Mouse (Mus musculus): Measurements from ENCODE around the gene Siae.

DNA sequence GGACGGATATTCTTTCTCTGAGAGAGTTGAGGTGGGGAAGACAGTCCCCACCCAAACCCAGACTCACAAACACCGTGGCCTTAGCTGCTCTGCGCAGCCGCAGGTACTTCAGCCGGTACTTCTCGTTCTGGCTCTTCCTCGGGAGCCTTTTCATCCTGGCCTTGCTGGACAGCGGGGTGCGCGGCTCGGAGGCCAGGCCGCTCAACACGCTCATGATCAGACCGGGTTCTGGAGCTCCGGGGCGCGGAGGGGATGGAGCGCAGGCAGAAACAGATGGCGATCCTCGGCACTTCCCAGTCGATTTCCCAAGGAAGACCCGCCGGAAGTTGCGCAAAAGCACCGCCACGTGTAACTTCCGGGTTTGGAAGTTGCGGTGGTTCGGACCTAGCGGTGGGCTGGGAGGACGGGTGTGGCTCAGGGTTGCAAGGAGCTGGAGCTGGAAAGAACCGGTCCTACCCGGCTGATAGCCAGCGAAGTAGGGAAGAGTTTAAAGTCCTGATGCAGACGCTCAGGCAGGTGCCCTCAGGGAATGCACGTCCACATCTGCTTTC lies 101.5 kb downstream of the Siae start, which contains the start of gene Tbrg1:
- TF ChIP-seq POLR2A (IDR thresholded peaks at IDR 0.05; ENCODE audit: borderline replicate concordance, control insufficient read depth, low read depth, low read length) (peak; percentile 39; the same call in 1 of the 2 replicates), CTCF (IDR thresholded peaks at IDR 0.05; ENCODE audit: control insufficient read depth, insufficient read depth, low read length) (no peak)

All from bone marrow, adult 2 months (tissue).